26 mouse cellular contexts compared by ENCODE assay signal in genomic region chr1:57810221-57810620, GRCm38 (mm10). TPM values are rescaled to one million over a fixed set of nuclear protein-coding genes. Genes with fewer than 3 reads are reported as not detected.
A peak's percentile ranks its signal among the peaks of the same experiment; 100 is the strongest.
DNase-seq lines count a peak whose midpoint lies in the region; ATAC-seq and TF ChIP-seq lines count a peak whose summit lies in the region.
"Had no signal": no experiment of that assay in that cellular context is flagged by ENCODE, and none has a peak within 500 bp of the region (broad histone marks: within the 10 kb centered on the region; RNA-seq: fewer than 3 reads in every experiment).

No protein-coding gene starts in this region.

- no peaks in the 10 kb centered on the region; the same call in 1 of the 2 replicates for H3K9me3 ChIP-seq in intestine, embryonic 14.5 days (ENCODE audit: control insufficient read depth, low read length)
- no peaks in the 10 kb centered on the region for H3K9me3 ChIP-seq in intestine, embryonic 16.5 days (ENCODE audit: control insufficient read depth, low read length)
- peaks cover 10% of the 10 kb centered on the region for H3K9me3 ChIP-seq in CH12.LX (replicated peaks; ENCODE audit: low read length)
- no peaks in the 10 kb centered on the region for H3K9me3 ChIP-seq in kidney, embryonic 15.5 days (replicated peaks)
- H3K9me3 ChIP-seq: embryonic facial prominence, embryonic 13.5 days; embryonic facial prominence, embryonic 15.5 days; forebrain, embryonic 10.5 days; forebrain, embryonic 12.5 days had no signal

- no peaks in the 10 kb centered on the region for H3K27me3 ChIP-seq in intestine, embryonic 14.5 days (replicated peaks; ENCODE audit: control insufficient read depth, insufficient read depth, low read length)
- H3K27me3 ChIP-seq in intestine, embryonic 16.5 days (replicated peaks; ENCODE audit: control insufficient read depth, insufficient read depth, low read length), result no peaks in the 10 kb centered on the region
- H3K27me3 ChIP-seq in CH12.LX (replicated peaks), result no peaks in the 10 kb centered on the region
- H3K27me3 ChIP-seq in kidney, embryonic 15.5 days, result no peaks in the 10 kb centered on the region
- H3K27me3 ChIP-seq: embryonic facial prominence, embryonic 13.5 days; embryonic facial prominence, embryonic 15.5 days; forebrain, embryonic 12.5 days had no signal

- TF ChIP-seq EP300 in CH12.LX (IDR thresholded peaks at IDR 0.05; ENCODE audit: low read length), result no peak

- H3K4me1 ChIP-seq in intestine, embryonic 14.5 days (replicated peaks; ENCODE audit: control insufficient read depth, insufficient read depth, low read length), result peaks cover 4% of the 10 kb centered on the region; the same call in 1 of the 2 replicates
- H3K4me1 ChIP-seq in intestine, embryonic 16.5 days (ENCODE audit: control insufficient read depth, insufficient read depth, low read length), result peaks cover 3% of the 10 kb centered on the region; the same call in 1 of the 2 replicates
- H3K4me1 ChIP-seq in CH12.LX (ENCODE audit: control insufficient read depth in 1 of 2, insufficient read depth in 2 of 2), result peaks cover 0 to 2% of the 10 kb centered on the region in 2 experiments; a peak in 1 of 4 replicates
- H3K4me1 ChIP-seq in kidney, embryonic 15.5 days, result peaks cover 16% of the 10 kb centered on the region; the same call in 1 of the 2 replicates

- WGBS in intestine, embryonic 14.5 days, result 64% methylated on average over 4 of the region's 4 CpGs
- WGBS in intestine, embryonic 16.5 days, result 59% methylated on average over 4 of the region's 4 CpGs
- WGBS in kidney, embryonic 15.5 days, result 37% methylated on average over 4 of the region's 4 CpGs

- TF ChIP-seq RAD21 in CH12.LX (IDR thresholded peaks at IDR 0.05; ENCODE audit: low read depth, low read length), result no peak

- TF ChIP-seq CTCF in CH12.LX (conservative IDR thresholded peaks at IDR 0.05 in 1 of 2, IDR thresholded peaks at IDR 0.05 in 1 of 2; ENCODE audit: low read depth in 2 of 2, low read length in 2 of 2), result no peak

- H3K4me2 ChIP-seq in intestine, embryonic 14.5 days (ENCODE audit: low read length), result no peak overlapping the region
- no peak overlapping the region for H3K4me2 ChIP-seq in intestine, embryonic 16.5 days (ENCODE audit: low read depth, low read length)
- H3K4me2 ChIP-seq in CH12.LX (ENCODE audit: insufficient read depth, low read depth, poor library complexity, severe bottlenecking), result no peak overlapping the region
- no peak overlapping the region for H3K4me2 ChIP-seq in kidney, embryonic 15.5 days
- H3K4me2 ChIP-seq: embryonic facial prominence, embryonic 13.5 days; embryonic facial prominence, embryonic 15.5 days; forebrain, embryonic 12.5 days had no signal

- peaks cover 4% of the 10 kb centered on the region; the same call in 1 of the 2 replicates for H3K36me3 ChIP-seq in intestine, embryonic 14.5 days (ENCODE audit: control insufficient read depth, insufficient read depth, low read length)
- no peaks in the 10 kb centered on the region for H3K36me3 ChIP-seq in intestine, embryonic 16.5 days (ENCODE audit: control insufficient read depth, insufficient read depth, low read length)
- H3K36me3 ChIP-seq in CH12.LX (replicated peaks in 1 of 2; ENCODE audit: control insufficient read depth in 1 of 2, insufficient read depth in 1 of 2, low read length in 1 of 2), result no peaks in the 10 kb centered on the region
- H3K36me3 ChIP-seq in kidney, embryonic 15.5 days, result 0 out of 2 replicates have a peak, but pooled peaks cover 7% of the 10 kb centered on the region
- H3K36me3 ChIP-seq: forebrain, embryonic 12.5 days had no signal

- no peak overlapping the region for H3K9ac ChIP-seq in intestine, embryonic 14.5 days (ENCODE audit: low read length)
- no peak overlapping the region for H3K9ac ChIP-seq in intestine, embryonic 16.5 days (ENCODE audit: low read depth, low read length)
- no peak overlapping the region for H3K9ac ChIP-seq in CH12.LX (ENCODE audit: insufficient read depth, low read depth)
- no peak overlapping the region for H3K9ac ChIP-seq in kidney, embryonic 15.5 days
- H3K9ac ChIP-seq: embryonic facial prominence, embryonic 13.5 days; embryonic facial prominence, embryonic 15.5 days; forebrain, embryonic 12.5 days had no signal

- in situ Hi-C loops in CH12.LX (cut with MboI; ENCODE audit: low pct_ligation_motif_present, low pct_unique_long_range_greater_than_20kb, low sequenced_read_pairs), result no loop called here

- dilution Hi-C loops in CH12.LX (cut with MboI; ENCODE audit: extremely low pct_ligation_motif_present, extremely low pct_unique_long_range_greater_than_20kb, low sequenced_read_pairs), result no loop called here

- H3K79me2 ChIP-seq in CH12.LX (replicated peaks; ENCODE audit: control insufficient read depth, extremely low read depth, insufficient read depth, poor library complexity, severe bottlenecking), result no peaks in the 10 kb centered on the region

- TF ChIP-seq POLR2A in CH12.LX (IDR thresholded peaks at IDR 0.05; ENCODE audit: low read depth, low read length), result no peak

- DNase-seq in intestine, embryonic 14.5 days (ENCODE audit: low spot score), result peak; percentile 18
- peak; percentile 1 for DNase-seq in 416B (ENCODE audit: low read depth)
- DNase-seq in CH12.LX (ENCODE audit: extremely low read depth), result peak; percentile 56
- DNase-seq in layer of hippocampus, postnatal 25 days (ENCODE audit: extremely low spot score in 1 of 2, low spot score in 1 of 2), result no peak
- DNase-seq: adrenal gland, adult 2 months; adrenal gland, postnatal 10 days; adrenal gland, postnatal 25 days; cerebellum, adult 11 months; cerebellum, adult 18-20 months; cerebellum, adult 8-10 months; cerebellum, adult 9-11 months; cerebellum, postnatal 14 days; cerebellum, postnatal 36 days; embryo, embryonic 11 days had no signal

- no peak overlapping the region for H3K27ac ChIP-seq in intestine, embryonic 14.5 days (ENCODE audit: low read depth)
- H3K27ac ChIP-seq in intestine, embryonic 16.5 days (ENCODE audit: low read length), result no peak overlapping the region
- H3K27ac ChIP-seq in CH12.LX (ENCODE audit: insufficient read depth, low read depth), result no peak overlapping the region
- H3K27ac ChIP-seq in kidney, embryonic 15.5 days, result no peak overlapping the region
- H3K27ac ChIP-seq: embryonic facial prominence, embryonic 13.5 days; embryonic facial prominence, embryonic 15.5 days; forebrain, embryonic 10.5 days; forebrain, embryonic 12.5 days had no signal

- no peak overlapping the region for H3K4me3 ChIP-seq in intestine, embryonic 14.5 days (ENCODE audit: low read depth, low read length)
- H3K4me3 ChIP-seq in intestine, embryonic 16.5 days (ENCODE audit: low read length), result no peak overlapping the region
- H3K4me3 ChIP-seq in CH12.LX (replicated peaks in 1 of 3; ENCODE audit: low read depth in 2 of 3, low read length in 2 of 3, poor library complexity in 1 of 3), result no peak overlapping the region
- H3K4me3 ChIP-seq in kidney, embryonic 15.5 days (replicated peaks), result no peak overlapping the region
- H3K4me3 ChIP-seq: embryonic facial prominence, embryonic 13.5 days; embryonic facial prominence, embryonic 15.5 days; erythroblast, embryonic 14.5 days; forebrain, embryonic 10.5 days; forebrain, embryonic 12.5 days had no signal

- ATAC-seq in intestine, embryonic 14.5 days (replicated peaks; ENCODE audit: low FRiP score, low TSS enrichment, low read depth), result no peak
- ATAC-seq in intestine, embryonic 16.5 days, result no peak
- no peak for ATAC-seq in kidney, embryonic 15.5 days (replicated peaks; ENCODE audit: low FRiP score)
- ATAC-seq: CD4-positive, CD25-positive, alpha-beta regulatory T cell, adult 4 months; forebrain, embryonic 14.5 days; forebrain, embryonic 16.5 days had no signal

TF ChIP-seq in CH12.LX, 34 proteins besides CTCF, POLR2A, EP300 and RAD21:
- TF ChIP-seq USF2 (conservative IDR thresholded peaks at IDR 0.05; ENCODE audit: low read depth, low read length) (no peak), ETS1 (conservative IDR thresholded peaks at IDR 0.05; ENCODE audit: low read depth, low read length) (no peak), JUN (IDR thresholded peaks at IDR 0.05; ENCODE audit: insufficient read depth, low read depth, low read length) (no peak), MXI1 (IDR thresholded peaks at IDR 0.05; ENCODE audit: low read depth, low read length) (no peak), MEF2A (IDR thresholded peaks at IDR 0.05; ENCODE audit: borderline replicate concordance, low read depth, low read length) (no peak), KAT2A (IDR thresholded peaks at IDR 0.05; ENCODE audit: insufficient replicate concordance, low read length) (no peak), SIN3A (IDR thresholded peaks at IDR 0.05; ENCODE audit: low read length) (no peak), MAFK (IDR thresholded peaks at IDR 0.05; ENCODE audit: insufficient replicate concordance, low read length) (no peak), IRF4 (IDR thresholded peaks at IDR 0.05; ENCODE audit: low read depth, low read length) (no peak), ZKSCAN1 (IDR thresholded peaks at IDR 0.05; ENCODE audit: borderline replicate concordance, low read depth, low read length) (no peak)

RNA-seq across cellular contexts. Expression of gene Spats2l, which starts 36.3 kb away (rescaled TPM):
- 77.3 and 82.5 TPM in 2 replicates for polyA plus RNA-seq in intestine, embryonic 14.5 days (2014; fragmentation: Nextera tagmentation; extraction: Ambion mirVana)
- 53.0 and 56.7 TPM in 2 replicates for polyA plus RNA-seq in intestine, embryonic 16.5 days (2015; fragmentation: Nextera tagmentation; extraction: Ambion mirVana)
- total RNA-seq in CH12.LX (2012; rRNA removed) (0.17 and 0.34 TPM in 2 replicates), CH12.LX (2014; rRNA removed) (0.09 and 0.18 TPM in 2 replicates)
- polyA plus RNA-seq in CH12.LX (2012; ENCODE audit: insufficient read length, low read depth), result 0.49 and 0.77 TPM in 2 replicates
- 10 to 100 TPM; 23.2 to 28.6 TPM for total RNA-seq in layer of hippocampus, postnatal 25 days (2021)
- polyA plus RNA-seq in kidney, embryonic 15.5 days (2015; fragmentation: Nextera tagmentation; extraction: Ambion mirVana), result 62.3 and 63.8 TPM in 2 replicates
- total RNA-seq: common myeloid progenitor, adult 5-6 weeks; MEL had no signal
- polyA plus RNA-seq: erythroblast, embryonic 14.5 days had no signal

Comparison
In these comparisons a context has a peak if more than half of its experiments do, and no peak if none do; other contexts are left out.
1. DNase-seq: peak in intestine, embryonic 14.5 days (single experiment), 416B (single experiment) and CH12.LX (single experiment); none in layer of hippocampus, postnatal 25 days (0 of 2).
2. RNA of gene Spats2l, which starts 36.3 kb away (polyA plus RNA-seq): 77.3 to 82.5 TPM in intestine, embryonic 14.5 days, 62.3 to 63.8 TPM in kidney, embryonic 15.5 days and 53.0 to 56.7 TPM in intestine, embryonic 16.5 days; 0.49 to 0.77 TPM in CH12.LX; every median in the first group is over 10 times any median in the second.